Mouse (Mus musculus) limb, embryonic 14.5 days (tissue): ENCODE data around the gene Ralgapa1. TPM values are rescaled to one million over a fixed set of nuclear protein-coding genes. Genes with fewer than 3 reads are reported as not detected.
A peak's percentile ranks its signal among the peaks of the same experiment; 100 is the strongest.
"Not testable (repeated sequence)": the region's sequence is repeated elsewhere in the genome, so short reads cannot be mapped to it uniquely, and the experiment has no call there.

Experiments used
- ATAC-seq: fragments of 200-750 bp; cut with Nextera tagmentation; 2 replicates; pipeline ENCODE4 v1.8.0; 2017; ENCODE audit warnings: low read depth, moderate number of reproducible peaks, moderate TSS enrichment; ENCODE audit not compliant: low FRiP score
- DNase-seq: peaks from one replicate; pipeline ENCODE4 v3.0.0-alpha.2; 2015; ENCODE audit warnings: low spot score
- H3K27ac ChIP-seq: fragments of 300-500 bp; sonication (generic); replicated peaks from 2 replicates; pipeline ENCODE4 v1.5.1; 2014; ENCODE audit warnings: low read depth, mild to moderate bottlenecking, low read length, moderate library complexity, mixed read lengths
- H3K27me3 ChIP-seq: fragments of 300-500 bp; sonication (generic); 2 replicates; pipeline ENCODE4 v1.6.1; 2014; ENCODE audit warnings: low read length, mixed read lengths; ENCODE audit not compliant: control insufficient read depth, insufficient read depth
- H3K36me3 ChIP-seq: fragments of 300-500 bp; sonication (generic); 2 replicates; pipeline ENCODE4 v1.6.1; 2014; ENCODE audit warnings: mild to moderate bottlenecking, low read length, moderate library complexity, mixed read lengths; ENCODE audit not compliant: control insufficient read depth, insufficient read depth
- H3K4me1 ChIP-seq: fragments of 300-500 bp; sonication (generic); 2 replicates; pipeline ENCODE4 v1.6.1; 2014; ENCODE audit warnings: antibody characterized with exemption, low read length, mixed read lengths; ENCODE audit not compliant: control insufficient read depth, insufficient read depth
- H3K4me2 ChIP-seq: fragments of 300-500 bp; sonication (generic); replicated peaks from 2 replicates; pipeline ENCODE4 v1.6.1; 2014; ENCODE audit warnings: low read depth, mild to moderate bottlenecking, low read length, moderate library complexity; ENCODE audit not compliant: severe bottlenecking
- H3K4me3 ChIP-seq: fragments of 300-500 bp; sonication (generic); replicated peaks from 2 replicates; pipeline ENCODE4 v1.5.1; 2014; ENCODE audit warnings: low read length
- H3K9ac ChIP-seq: fragments of 300-500 bp; sonication (generic); 2 replicates; pipeline ENCODE4 v1.6.1; 2014; ENCODE audit warnings: mild to moderate bottlenecking, low read depth, low read length, moderate library complexity; ENCODE audit not compliant: severe bottlenecking
- H3K9me3 ChIP-seq: fragments of 300-500 bp; sonication (generic); 2 replicates; pipeline ENCODE4 v1.6.1; 2016; ENCODE audit warnings: low read length; ENCODE audit not compliant: control insufficient read depth
- POLR2A ChIP-seq: fragments of 200-500 bp; IDR thresholded peaks from 2 replicates; pipeline ENCODE4 v1.8.0; 2012; ENCODE audit warnings: inconsistent platforms, mild to moderate bottlenecking, moderate library complexity, borderline replicate concordance; ENCODE audit not compliant: insufficient read depth, insufficient read length; ENCODE audit errors: extremely low read depth
- WGBS: fragments of 180-500 bp; shearing (Covaris S2); extraction: QIAGEN DNeasy Blood & Tissue Kit; methylation state at CpG from one replicate; pipeline ENCODE4 v1.1.7; 2014; 5-methylcytosine and 5-hydroxymethylcytosine counted together
- microRNA-seq: library from miRNA; unstranded; fragments of <30 nt; microRNA quantifications from one replicate; pipeline ENCODE4, GENCODE M21; 2016
- polyA plus RNA-seq, 2 experiments: library from polyadenylated mRNA; depleted of rRNA in 1 of 2; stranded (reverse) in 1 of 2; unstranded in 1 of 2; fragments of >200 nt; fragmentation: Nextera tagmentation in 1 of 2; extraction: Ambion mirVana in 1 of 2; gene quantifications; 2 replicates each; pipeline versions ENCODE4 v1.2.1 to v1.2.3; 2012 to 2014

Ralgapa1 gene
- polyA plus RNA-seq, 2 experiments = 23.7 to 58.3 TPM

DNA sequence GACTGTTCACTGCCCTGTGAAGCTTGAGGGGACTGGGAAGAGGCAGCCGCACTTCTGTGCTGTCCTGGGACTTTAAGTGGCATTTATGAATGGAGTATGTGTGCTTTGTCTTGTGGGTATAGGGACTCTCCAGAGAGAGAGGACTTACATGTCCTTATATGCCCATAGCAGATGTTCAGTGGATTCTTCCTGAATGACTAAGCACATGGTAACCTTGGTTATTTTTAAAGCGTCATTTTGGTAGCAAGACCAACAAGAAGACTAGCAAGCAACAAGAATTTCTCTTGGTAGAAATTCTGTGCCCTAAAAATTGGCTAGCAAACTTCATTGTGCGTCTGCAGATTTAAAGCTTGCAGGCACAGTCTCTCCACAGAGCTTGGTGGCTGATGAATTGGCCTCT lies 257.2 kb downstream of the Ralgapa1 start:
- WGBS = 95% methylated on average over 3 of the region's 3 CpGs
- no peak for DNase-seq
- H3K36me3 ChIP-seq = no peaks in the 10 kb centered on the region
- H3K27ac ChIP-seq = no peak overlapping the region
- no peak overlapping the region for H3K4me2 ChIP-seq
- no peaks in the 10 kb centered on the region for H3K27me3 ChIP-seq
- no peaks in the 10 kb centered on the region for H3K4me1 ChIP-seq
- no peak for TF ChIP-seq POLR2A
- ATAC-seq = no peak
- H3K4me3 ChIP-seq = no peak overlapping the region
- no peak overlapping the region for H3K9ac ChIP-seq
- no peaks in the 10 kb centered on the region for H3K9me3 ChIP-seq

DNA sequence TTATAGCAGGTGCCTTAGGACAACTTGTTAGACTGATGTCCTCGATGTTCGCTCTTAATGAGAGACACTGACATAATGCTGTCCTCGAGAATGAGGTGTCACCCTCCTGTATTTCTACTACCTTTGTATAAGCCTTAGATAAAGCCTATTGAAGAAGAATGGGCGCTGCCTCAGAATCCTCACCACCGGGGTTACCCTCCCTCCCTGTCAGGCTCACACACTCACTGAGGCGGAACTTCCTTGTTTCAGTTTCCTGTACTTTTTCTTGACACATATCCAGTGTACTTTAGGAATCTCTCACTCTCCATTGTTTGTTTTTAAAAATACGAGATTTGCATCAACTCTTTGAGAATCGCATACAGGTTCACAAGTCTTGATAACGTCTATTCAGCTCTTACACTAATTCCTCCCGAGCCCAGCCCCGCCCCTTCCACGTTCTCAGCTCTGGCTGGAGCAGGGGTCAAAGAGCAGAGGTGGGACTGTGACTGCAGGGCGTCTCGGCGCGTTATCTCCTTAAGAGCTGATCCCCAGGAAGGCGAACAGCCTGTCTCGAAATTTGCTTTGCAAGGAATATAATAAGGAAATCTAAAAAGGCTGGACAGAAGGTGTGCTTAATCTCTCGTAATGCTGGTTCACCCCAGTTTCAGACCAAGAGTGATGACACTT lies 260.8 kb downstream of the Ralgapa1 start:
- no peak for TF ChIP-seq POLR2A
- no peak for DNase-seq
- Histone ChIP-seq H3K4me3 (peak overlapping the region; percentile 16), H3K9ac (0 out of 2 replicates have a peak overlapping the region, but pooled peaks have one; percentile 21), H3K4me1 (no peaks in the 10 kb centered on the region), H3K4me2 (peak overlapping the region; percentile 35), H3K27ac (no peak overlapping the region), H3K27me3 (no peaks in the 10 kb centered on the region), H3K9me3 (no peaks in the 10 kb centered on the region), H3K36me3 (no peaks in the 10 kb centered on the region)
- WGBS = 19% methylated on average over 19 of the region's 19 CpGs
- no peak for ATAC-seq

DNA sequence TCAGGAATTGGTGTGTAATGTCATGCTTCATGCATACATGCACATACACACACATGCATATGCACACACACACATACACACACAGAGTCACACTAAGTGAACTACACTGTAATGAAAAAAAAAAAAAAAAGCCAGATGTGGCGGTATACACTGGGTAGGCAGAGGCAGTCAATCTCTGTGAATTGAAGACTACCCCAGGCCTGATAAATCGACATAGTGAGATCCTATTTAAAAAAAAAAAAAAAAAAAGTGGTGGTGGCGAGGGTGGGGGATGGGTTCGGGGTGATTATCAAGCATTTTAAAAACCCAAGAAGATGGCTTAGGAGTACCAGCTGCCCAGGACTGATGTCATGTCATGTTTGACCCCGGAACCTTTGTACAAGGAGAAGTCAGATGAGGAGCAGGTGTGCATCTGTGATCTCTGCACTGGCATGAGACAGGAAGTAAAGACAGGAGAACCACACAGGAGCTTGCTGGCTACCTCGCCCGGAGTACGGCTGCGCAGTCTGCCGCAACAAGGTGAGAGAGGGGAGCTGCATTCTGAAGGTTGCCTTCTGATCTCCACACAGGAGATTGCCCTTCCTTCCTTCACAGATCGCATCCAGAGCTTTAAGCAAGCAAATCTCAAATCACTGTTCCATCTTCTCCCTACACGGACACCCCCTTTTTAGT lies 261.6 kb downstream of the Ralgapa1 start:
- Histone ChIP-seq H3K36me3 (no peaks in the 10 kb centered on the region), H3K4me3 (no peak overlapping the region), H3K27me3 (no peaks in the 10 kb centered on the region), H3K9ac (no peak overlapping the region), H3K9me3 (no peaks in the 10 kb centered on the region), H3K27ac (no peak overlapping the region), H3K4me2 (no peak overlapping the region), H3K4me1 (no peaks in the 10 kb centered on the region)
- 85% methylated on average over 12 of the region's 12 CpGs for WGBS
- ATAC-seq = no peak
- no peak for DNase-seq
- no peak for TF ChIP-seq POLR2A

DNA sequence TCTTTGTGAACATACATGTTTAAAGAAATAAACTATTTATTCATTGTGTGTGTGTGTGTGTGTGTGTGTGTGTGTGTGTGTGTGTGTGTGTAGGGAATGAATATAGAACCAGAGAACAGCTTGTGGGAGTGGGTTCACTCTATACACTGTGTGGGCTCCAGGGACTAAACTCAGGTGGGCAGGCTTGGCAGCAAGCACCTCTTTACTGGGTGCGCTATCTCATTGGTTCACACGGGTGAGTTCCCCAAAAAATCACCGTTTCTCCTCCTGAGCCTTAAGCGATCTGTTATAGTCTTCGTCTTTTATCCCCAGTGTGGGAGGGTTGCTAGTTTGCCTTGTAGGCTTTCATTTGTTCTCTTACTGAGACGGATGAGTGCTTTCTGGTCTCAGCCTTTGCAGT lies 263.1 kb downstream of the Ralgapa1 start:
- DNase-seq (no peak), ATAC-seq (no peak)
- H3K9me3 ChIP-seq = no peaks in the 10 kb centered on the region
- H3K4me1 ChIP-seq = no peaks in the 10 kb centered on the region
- no peak overlapping the region for H3K4me3 ChIP-seq
- H3K4me2 ChIP-seq = no peak overlapping the region
- H3K27ac ChIP-seq = no peak overlapping the region
- H3K9ac ChIP-seq = no peak overlapping the region
- TF ChIP-seq POLR2A = no peak
- no peaks in the 10 kb centered on the region for H3K27me3 ChIP-seq
- H3K36me3 ChIP-seq = no peaks in the 10 kb centered on the region
- WGBS = 86% methylated on average over 6 of the region's 6 CpGs

DNA sequence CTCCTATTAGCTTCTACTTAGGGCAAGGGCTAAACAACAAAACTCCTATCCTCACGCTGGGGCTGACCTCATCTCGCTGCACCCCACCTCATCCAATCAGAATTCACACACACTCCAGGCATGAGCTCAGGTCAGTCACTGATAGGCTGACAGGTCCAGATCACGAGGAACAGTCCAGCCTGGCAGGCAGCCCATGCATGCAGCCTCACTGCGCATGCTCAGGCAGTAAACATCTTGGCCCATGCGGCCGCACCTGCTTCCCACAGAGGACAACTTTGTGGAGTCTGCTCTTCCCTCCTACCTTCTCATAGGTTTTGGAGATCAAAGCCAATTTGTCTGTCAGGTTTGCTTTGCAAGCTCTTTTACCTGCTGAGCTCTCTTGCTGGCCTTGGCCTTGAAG lies 266.1 kb downstream of the Ralgapa1 start:
- 70% methylated on average over 6 of the region's 6 CpGs for WGBS
- H3K9ac ChIP-seq, DNase-seq, H3K4me3 ChIP-seq, H3K4me2 ChIP-seq, H3K9me3 ChIP-seq, H3K4me1 ChIP-seq, H3K36me3 ChIP-seq, H3K27me3 ChIP-seq, ATAC-seq, H3K27ac ChIP-seq: not testable (repeated sequence)

Small RNA genes within 50 kb of the gene (microRNA-seq; reads per million reads assigned to microRNA genes)
- gene Gm23394 = 0.69 reads per million

Other genes with a start within 250 kb of the Ralgapa1 start
- gene Insm2, start 221.7 kb downstream of the Ralgapa1 start, polyA plus RNA-seq (2012; rRNA removed) = not detected in 2 replicates
- gene Insm2, start 221.7 kb downstream of the Ralgapa1 start, polyA plus RNA-seq (2014; fragmentation: Nextera tagmentation; extraction: Ambion mirVana) = 0.07 and 0.26 TPM in 2 replicates
- gene Brms1l, start 15.2 kb upstream of the Ralgapa1 start, polyA plus RNA-seq (2012; rRNA removed) = 49.6 and 81.1 TPM in 2 replicates
- gene Brms1l, start 15.2 kb upstream of the Ralgapa1 start, polyA plus RNA-seq (2014; fragmentation: Nextera tagmentation; extraction: Ambion mirVana) = 33.9 and 35.9 TPM in 2 replicates